Mouse (Mus musculus): ENCODE results near the gene Fbxo31.

DNA sequence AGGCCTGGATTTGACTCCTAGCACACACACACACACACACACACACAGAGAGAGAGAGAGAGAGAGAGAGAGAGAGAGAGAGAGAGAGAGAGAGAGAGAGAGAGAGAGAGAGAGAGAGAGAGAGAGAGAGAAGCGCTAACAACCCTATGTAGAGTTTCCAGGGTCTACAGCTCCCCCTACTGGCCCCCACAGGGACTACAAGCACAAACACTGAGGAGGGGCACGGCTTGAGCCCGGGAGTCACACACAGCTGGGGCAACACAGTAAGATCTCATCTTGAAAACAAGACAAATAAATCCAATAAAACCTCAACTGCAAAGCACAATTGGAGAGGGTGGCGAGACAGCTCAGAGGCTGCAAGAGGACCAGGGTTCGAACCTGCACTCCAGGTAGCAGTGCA lies 46.2 kb downstream of the Fbxo31 start:
- TF ChIP-seq USF1 (IDR thresholded peaks at IDR 0.05; ENCODE audit: low read depth, low read length) (no peak), POLR2A (IDR thresholded peaks at IDR 0.05; ENCODE audit: control insufficient read depth in 1 of 2, insufficient read depth in 1 of 2, low read depth in 1 of 2, low read length in 2 of 2, poor library complexity in 1 of 2) (no peak), TAL1 (IDR thresholded peaks at IDR 0.05; ENCODE audit: low read length) (no peak), CTCF (IDR thresholded peaks at IDR 0.05 in 2 of 3, conservative IDR thresholded peaks at IDR 0.05 in 1 of 3; ENCODE audit: control insufficient read depth in 1 of 3, insufficient read depth in 1 of 3, low read depth in 2 of 3, low read length in 3 of 3, poor library complexity in 1 of 3, severe bottlenecking in 1 of 3) (peak; percentile 13 to 45 (median 35); a peak in 5 of 6 replicates), BHLHE40 (IDR thresholded peaks at IDR 0.05; ENCODE audit: borderline replicate concordance, low read depth, low read length) (no peak), GATA1 (IDR thresholded peaks at IDR 0.05; ENCODE audit: low read depth, low read length) (no peak), NELFE (IDR thresholded peaks at IDR 0.05; ENCODE audit: low read depth, low read length) (no peak)

Data from MEL (cell line).